Mouse (Mus musculus): ENCODE data around the gene Tnrc6b. TPM values are rescaled to one million over a fixed set of nuclear protein-coding genes. Genes with fewer than 3 reads are reported as not detected.
A peak's percentile ranks its signal among the peaks of the same experiment; 100 is the strongest.

Gene Tnrc6b
- polyA plus RNA-seq, 1 experiment from 2014 or later: 16.3 TPM

GRCm38 (mm10) chr15:80694125-80694910 lies 16.8 kb upstream of the Tnrc6b start:
- no peaks in the 10 kb centered on the region for H3K36me3 ChIP-seq (ENCODE audit: control insufficient read depth, insufficient read depth, low read length)
- H3K4me3 ChIP-seq (ENCODE audit: low read depth, low read length): no peak overlapping the region
- DNase-seq (ENCODE audit: low spot score) (peak; percentile 85), ATAC-seq (replicated peaks; ENCODE audit: low FRiP score, low TSS enrichment, low read depth) (peak; percentile 53; the same call in 1 of the 2 replicates)
- H3K27me3 ChIP-seq (replicated peaks; ENCODE audit: control insufficient read depth, insufficient read depth, low read length): no peaks in the 10 kb centered on the region
- H3K4me2 ChIP-seq (ENCODE audit: low read length): no peak overlapping the region
- H3K9ac ChIP-seq (ENCODE audit: low read length): no peak overlapping the region
- no peak overlapping the region for H3K27ac ChIP-seq (ENCODE audit: low read depth)
- 26% methylated on average over 11 of the region's 11 CpGs for WGBS
- H3K4me1 ChIP-seq (replicated peaks; ENCODE audit: control insufficient read depth, insufficient read depth, low read length): no peaks in the 10 kb centered on the region
- H3K9me3 ChIP-seq (ENCODE audit: control insufficient read depth, low read length): no peaks in the 10 kb centered on the region

GRCm38 (mm10) chr15:80697564-80697963 lies 13.5 kb upstream of the Tnrc6b start:
- Histone ChIP-seq H3K9ac (ENCODE audit: low read length) (no peak overlapping the region), H3K4me1 (replicated peaks; ENCODE audit: control insufficient read depth, insufficient read depth, low read length) (no peaks in the 10 kb centered on the region), H3K4me3 (ENCODE audit: low read depth, low read length) (no peak overlapping the region), H3K27me3 (replicated peaks; ENCODE audit: control insufficient read depth, insufficient read depth, low read length) (no peaks in the 10 kb centered on the region), H3K27ac (ENCODE audit: low read depth) (no peak overlapping the region), H3K36me3 (ENCODE audit: control insufficient read depth, insufficient read depth, low read length) (no peaks in the 10 kb centered on the region), H3K4me2 (ENCODE audit: low read length) (no peak overlapping the region), H3K9me3 (ENCODE audit: control insufficient read depth, low read length) (no peaks in the 10 kb centered on the region)
- DNase-seq (ENCODE audit: low spot score) (no peak), ATAC-seq (replicated peaks; ENCODE audit: low FRiP score, low TSS enrichment, low read depth) (no peak)
- WGBS: 38% methylated on average over 5 of the region's 5 CpGs

DNA sequence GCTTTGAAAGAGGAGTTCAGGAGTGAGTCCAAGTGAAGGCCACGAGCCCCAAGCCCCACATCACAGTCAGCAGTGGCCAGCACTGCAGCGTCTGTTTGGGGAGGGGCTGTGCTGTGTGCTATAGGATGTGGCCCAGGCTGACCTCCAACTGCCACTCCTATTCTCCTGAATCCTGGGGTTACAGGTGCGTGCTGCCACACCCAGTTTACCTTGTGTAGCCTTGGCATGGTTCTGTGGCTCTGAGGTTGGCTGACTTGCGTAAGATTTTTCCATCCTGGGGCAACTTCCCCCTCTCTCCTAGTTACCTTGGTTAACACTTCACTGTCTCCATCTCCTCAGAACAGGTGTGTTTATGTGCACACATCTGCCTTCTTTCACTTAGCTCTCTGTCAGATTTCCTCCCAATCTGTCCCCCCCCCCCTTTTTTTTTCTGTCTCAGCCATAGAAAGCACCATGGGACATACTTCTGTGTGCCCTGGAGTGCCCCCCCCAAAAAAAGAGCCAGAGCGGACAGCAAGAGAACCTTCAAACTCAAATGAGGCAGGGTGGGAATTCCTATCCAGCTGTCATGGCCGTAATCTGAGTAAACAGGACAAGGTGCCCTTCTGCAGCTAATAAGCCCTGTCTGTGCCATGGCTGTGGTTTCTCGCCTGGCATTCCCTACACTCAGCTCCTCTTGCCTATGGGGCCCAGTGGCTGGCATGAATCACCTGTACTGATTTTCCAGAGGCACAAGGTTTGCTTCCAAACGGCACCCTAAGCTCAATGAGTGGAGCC lies 9.4 kb upstream of the Tnrc6b start:
- no peak overlapping the region for H3K9ac ChIP-seq (ENCODE audit: low read length)
- H3K9me3 ChIP-seq (ENCODE audit: control insufficient read depth, low read length): no peaks in the 10 kb centered on the region
- H3K27me3 ChIP-seq (replicated peaks; ENCODE audit: control insufficient read depth, insufficient read depth, low read length): no peaks in the 10 kb centered on the region
- H3K36me3 ChIP-seq (ENCODE audit: control insufficient read depth, insufficient read depth, low read length): no peaks in the 10 kb centered on the region
- 69% methylated on average over 8 of the region's 8 CpGs for WGBS
- H3K4me1 ChIP-seq (replicated peaks; ENCODE audit: control insufficient read depth, insufficient read depth, low read length): peaks cover 6% of the 10 kb centered on the region
- no peak overlapping the region for H3K4me2 ChIP-seq (ENCODE audit: low read length)
- H3K4me3 ChIP-seq (ENCODE audit: low read depth, low read length): no peak overlapping the region
- ATAC-seq (replicated peaks; ENCODE audit: low FRiP score, low TSS enrichment, low read depth) (no peak), DNase-seq (ENCODE audit: low spot score) (no peak)
- no peak overlapping the region for H3K27ac ChIP-seq (ENCODE audit: low read depth)

- Histone ChIP-seq H3K27me3 (replicated peaks; ENCODE audit: control insufficient read depth, insufficient read depth, low read length) (no peaks in the 10 kb centered on the region), H3K36me3 (ENCODE audit: control insufficient read depth, insufficient read depth, low read length) (no peaks in the 10 kb centered on the region), H3K27ac (ENCODE audit: low read depth) (no peak overlapping the region), H3K4me3 (ENCODE audit: low read depth, low read length) (no peak overlapping the region), H3K9me3 (ENCODE audit: control insufficient read depth, low read length) (no peaks in the 10 kb centered on the region), H3K9ac (ENCODE audit: low read length) (no peak overlapping the region), H3K4me2 (ENCODE audit: low read length) (no peak overlapping the region), H3K4me1 (replicated peaks; ENCODE audit: control insufficient read depth, insufficient read depth, low read length) (peaks cover 18% of the 10 kb centered on the region)
- 92% methylated on average over 5 of the region's 5 CpGs for WGBS
- no peak for ATAC-seq (replicated peaks; ENCODE audit: low FRiP score, low TSS enrichment, low read depth)
- no peak for DNase-seq (ENCODE audit: low spot score)
Observed at GRCm38 (mm10) chr15:80702910-80703309, 8.2 kb upstream of the Tnrc6b start.

DNA sequence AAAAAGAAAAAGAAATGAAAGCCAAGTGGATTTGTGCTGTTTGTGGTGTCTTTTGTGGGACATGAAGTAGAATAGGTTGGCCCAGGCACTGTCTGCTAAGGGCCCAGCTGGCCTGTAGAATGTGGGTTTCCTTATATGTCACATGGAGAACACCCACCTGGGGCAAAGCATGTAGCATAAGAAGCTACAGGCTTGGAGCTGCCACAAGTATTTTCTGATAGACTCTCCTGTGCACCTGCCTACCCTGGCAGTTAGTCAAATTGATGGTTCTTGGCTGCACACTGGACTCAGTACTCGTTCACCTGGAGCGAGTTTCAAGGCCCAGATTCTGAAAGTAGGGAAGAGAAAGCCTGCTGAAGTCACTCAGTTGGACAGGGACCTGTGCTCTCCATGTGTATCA lies 7.6 kb upstream of the Tnrc6b start:
- Histone ChIP-seq H3K4me3 (ENCODE audit: low read depth, low read length) (no peak overlapping the region), H3K36me3 (ENCODE audit: control insufficient read depth, insufficient read depth, low read length) (no peaks in the 10 kb centered on the region), H3K4me1 (replicated peaks; ENCODE audit: control insufficient read depth, insufficient read depth, low read length) (peaks cover 18% of the 10 kb centered on the region), H3K4me2 (ENCODE audit: low read length) (no peak overlapping the region), H3K27me3 (replicated peaks; ENCODE audit: control insufficient read depth, insufficient read depth, low read length) (no peaks in the 10 kb centered on the region), H3K9ac (ENCODE audit: low read length) (no peak overlapping the region), H3K27ac (ENCODE audit: low read depth) (no peak overlapping the region), H3K9me3 (ENCODE audit: control insufficient read depth, low read length) (no peaks in the 10 kb centered on the region)
- WGBS: 85% methylated on average over 2 of the region's 2 CpGs
- DNase-seq (ENCODE audit: low spot score) (no peak), ATAC-seq (replicated peaks; ENCODE audit: low FRiP score, low TSS enrichment, low read depth) (no peak)

- WGBS: 5% methylated on average over 7 of the region's 7 CpGs
- Histone ChIP-seq H3K9ac (ENCODE audit: low read length) (no peak overlapping the region), H3K36me3 (ENCODE audit: control insufficient read depth, insufficient read depth, low read length) (no peaks in the 10 kb centered on the region), H3K4me3 (ENCODE audit: low read depth, low read length) (no peak overlapping the region), H3K27ac (ENCODE audit: low read depth) (no peak overlapping the region), H3K4me1 (replicated peaks; ENCODE audit: control insufficient read depth, insufficient read depth, low read length) (peaks cover 18% of the 10 kb centered on the region), H3K27me3 (replicated peaks; ENCODE audit: control insufficient read depth, insufficient read depth, low read length) (no peaks in the 10 kb centered on the region), H3K9me3 (ENCODE audit: control insufficient read depth, low read length) (no peaks in the 10 kb centered on the region), H3K4me2 (ENCODE audit: low read length) (0 out of 2 replicates have a peak overlapping the region, but pooled peaks have one; percentile 7)
- DNase-seq (ENCODE audit: low spot score) (peak; percentile 90), ATAC-seq (replicated peaks; ENCODE audit: low FRiP score, low TSS enrichment, low read depth) (peak; percentile 82)
Observed at GRCm38 (mm10) chr15:80704267-80704666, 6.8 kb upstream of the Tnrc6b start.

- Histone ChIP-seq H3K27ac (ENCODE audit: low read depth) (peak overlapping the region; percentile 73), H3K27me3 (replicated peaks; ENCODE audit: control insufficient read depth, insufficient read depth, low read length) (no peaks in the 10 kb centered on the region), H3K36me3 (ENCODE audit: control insufficient read depth, insufficient read depth, low read length) (no peaks in the 10 kb centered on the region), H3K4me1 (replicated peaks; ENCODE audit: control insufficient read depth, insufficient read depth, low read length) (peaks cover 26% of the 10 kb centered on the region), H3K9ac (ENCODE audit: low read length) (no peak overlapping the region), H3K4me2 (ENCODE audit: low read length) (peak overlapping the region; percentile 45), H3K9me3 (ENCODE audit: control insufficient read depth, low read length) (no peaks in the 10 kb centered on the region), H3K4me3 (ENCODE audit: low read depth, low read length) (0 out of 2 replicates have a peak overlapping the region, but pooled peaks have one; percentile 16)
- ATAC-seq (replicated peaks; ENCODE audit: low FRiP score, low TSS enrichment, low read depth) (no peak), DNase-seq (ENCODE audit: low spot score) (peak; percentile 94)
- 27% methylated on average over 18 of the region's 18 CpGs for WGBS
Observed at GRCm38 (mm10) chr15:80705828-80706549, 5.1 kb upstream of the Tnrc6b start.

GRCm38 (mm10) chr15:80706596-80706995 lies 4.5 kb upstream of the Tnrc6b start:
- 0 out of 2 replicates have a peak overlapping the region, but pooled peaks have one; percentile 16 for H3K4me3 ChIP-seq (ENCODE audit: low read depth, low read length)
- peak overlapping the region; percentile 45 for H3K4me2 ChIP-seq (ENCODE audit: low read length)
- peak overlapping the region; percentile 73 for H3K27ac ChIP-seq (ENCODE audit: low read depth)
- H3K9ac ChIP-seq (ENCODE audit: low read length): no peak overlapping the region
- 21% methylated on average over 11 of the region's 11 CpGs for WGBS
- H3K36me3 ChIP-seq (ENCODE audit: control insufficient read depth, insufficient read depth, low read length): no peaks in the 10 kb centered on the region
- H3K4me1 ChIP-seq (replicated peaks; ENCODE audit: control insufficient read depth, insufficient read depth, low read length): peaks cover 26% of the 10 kb centered on the region
- H3K9me3 ChIP-seq (ENCODE audit: control insufficient read depth, low read length): no peaks in the 10 kb centered on the region
- DNase-seq (ENCODE audit: low spot score) (no peak), ATAC-seq (replicated peaks; ENCODE audit: low FRiP score, low TSS enrichment, low read depth) (no peak)
- H3K27me3 ChIP-seq (replicated peaks; ENCODE audit: control insufficient read depth, insufficient read depth, low read length): no peaks in the 10 kb centered on the region
